Mouse (Mus musculus) gastrocnemius, postnatal 14 days (tissue): ENCODE measurements at regions not wholly inside any gene's neighbourhood (a gene's known extent, or its start where the extent isn't known, plus 50 kb on each side); places are given as distances from the start of the nearest gene placed in this dataset.

ENCODE experiments used
- DNase-seq: peaks from one replicate; pipeline ENCODE4 v3.0.0; 2021; ENCODE audit warnings: mixed read lengths
- intact Hi-C: fragments of 180-260 bp; cut with DNase I; formaldehyde crosslinking; loops from one replicate; pipeline ENCODE4 v1.15.1; 2025; ENCODE audit warnings: low total_unique reads

GRCm38 (mm10) chr15:51336441-51336840 lies 2548.3 kb upstream of the Gm7489 start:
- no peak for DNase-seq
- intact Hi-C loops: no loop called here

- intact Hi-C loops: no loop called here
- no peak for DNase-seq
Measured at GRCm38 (mm10) chr15:51346301-51346700, 2538.4 kb upstream of the Gm7489 start.

- DNase-seq: no peak
- intact Hi-C loops: no loop called here
Measured at GRCm38 (mm10) chr15:51363391-51363790, 2521.3 kb upstream of the Gm7489 start.

DNA sequence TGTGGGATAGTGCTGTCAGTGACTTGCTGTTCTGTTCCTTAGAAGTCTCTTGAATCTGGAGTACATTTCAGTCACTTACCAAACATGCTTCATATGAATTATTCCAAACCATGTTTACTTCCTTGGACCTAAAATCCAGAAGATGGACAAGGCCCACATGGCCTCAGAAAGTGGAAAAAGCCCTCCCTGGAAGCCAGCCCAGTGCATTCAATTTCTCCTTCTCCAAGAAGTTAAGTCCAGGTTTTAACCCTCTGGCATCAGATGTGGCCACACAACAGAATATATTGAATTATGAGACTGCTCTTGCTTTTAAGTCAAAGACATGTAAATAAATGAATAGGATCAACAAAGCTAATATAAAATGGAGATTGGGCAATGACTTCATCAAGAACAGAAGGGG lies 2513.5 kb upstream of the Gm7489 start:
- DNase-seq: no peak
- intact Hi-C loops: no loop called here

- intact Hi-C loops: no loop called here
- DNase-seq: no peak
Measured at GRCm38 (mm10) chr15:51390383-51390782, 2494.3 kb upstream of the Gm7489 start.

GRCm38 (mm10) chr15:51391352-51391751 lies 2493.4 kb upstream of the Gm7489 start:
- no peak for DNase-seq
- intact Hi-C loops: no loop called here

DNA sequence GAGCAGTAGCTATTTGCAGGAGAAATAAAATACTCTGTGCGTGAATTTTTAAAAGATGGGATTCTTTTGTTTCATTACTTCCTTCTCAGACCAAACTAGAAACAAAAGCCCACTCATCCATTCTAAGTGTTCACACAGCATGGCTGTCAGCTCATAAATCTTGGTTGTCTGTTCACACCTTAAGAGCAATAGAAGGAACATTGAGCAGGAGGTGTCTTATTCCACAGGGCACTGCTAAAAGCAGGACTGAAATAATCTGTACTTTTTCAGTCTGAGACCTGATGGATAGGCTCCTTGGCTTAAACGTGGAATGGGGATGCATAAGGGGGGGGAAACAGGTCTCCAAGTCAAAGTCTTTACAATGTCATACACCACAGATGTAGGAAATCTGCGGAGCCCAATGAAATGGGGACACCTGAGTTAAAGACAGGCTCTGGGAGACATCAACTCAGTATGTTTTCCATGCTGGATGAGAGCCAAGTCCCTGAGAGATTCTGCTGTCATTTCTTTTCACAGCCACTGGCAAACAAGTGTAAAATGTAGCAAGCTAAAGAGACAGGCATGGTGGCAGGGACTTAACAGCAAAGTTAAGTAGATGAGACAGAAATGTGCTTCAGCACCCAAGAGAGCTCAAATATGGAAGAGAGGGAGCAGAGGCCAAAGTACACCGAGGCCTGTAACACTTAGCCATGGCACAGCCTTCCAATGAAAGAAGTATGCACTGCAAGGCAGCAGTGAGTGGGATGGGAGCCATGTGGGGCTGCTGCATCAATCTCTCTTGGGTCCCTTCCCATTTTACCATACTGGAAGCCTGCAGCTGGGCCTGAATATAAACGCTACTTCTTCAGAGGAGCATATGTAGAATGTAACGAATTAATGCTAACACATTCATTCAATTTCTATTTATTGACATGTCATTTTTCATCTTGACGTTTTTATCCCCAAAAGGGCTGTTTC lies 2492.0 kb upstream of the Gm7489 start:
- intact Hi-C loops: no loop called here
- DNase-seq: no peak

- DNase-seq: no peak
- intact Hi-C loops: no loop called here
Measured at GRCm38 (mm10) chr15:51395961-51396360, 2488.7 kb upstream of the Gm7489 start.

- intact Hi-C loops: no loop called here
Measured at GRCm38 (mm10) chr15:51403581-51403980, 2481.1 kb upstream of the Gm7489 start.

GRCm38 (mm10) chr15:51409791-51410308 lies 2474.9 kb upstream of the Gm7489 start:
- intact Hi-C loops: no loop called here
- DNase-seq: no peak

More at GRCm38 (mm10) chr15:51403581-51403980, 2481.1 kb upstream of the Gm7489 start:
- no peak for DNase-seq

DNA sequence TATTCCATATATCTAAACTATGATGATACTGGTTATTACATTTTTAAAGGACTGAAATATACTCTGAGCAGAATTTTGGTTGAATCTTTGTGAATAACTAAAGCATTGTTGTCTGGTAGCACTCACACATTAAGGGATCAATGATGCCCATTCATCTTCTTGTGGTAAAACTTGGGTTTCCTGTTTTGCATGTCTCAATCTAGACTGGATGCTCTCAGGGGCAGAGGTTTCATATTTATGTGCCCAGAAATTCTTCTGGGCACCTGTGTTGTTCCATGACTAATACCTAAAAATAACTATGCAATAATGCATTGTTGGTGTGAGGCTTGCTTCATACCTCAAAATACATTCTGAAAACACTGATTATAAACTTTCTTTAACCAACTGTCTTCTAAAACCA lies 2472.7 kb upstream of the Gm7489 start:
- intact Hi-C loops: no loop called here
- DNase-seq: no peak

GRCm38 (mm10) chr15:51442606-51443005 lies 2442.1 kb upstream of the Gm7489 start:
- no peak for DNase-seq
- intact Hi-C loops: no loop called here

DNA sequence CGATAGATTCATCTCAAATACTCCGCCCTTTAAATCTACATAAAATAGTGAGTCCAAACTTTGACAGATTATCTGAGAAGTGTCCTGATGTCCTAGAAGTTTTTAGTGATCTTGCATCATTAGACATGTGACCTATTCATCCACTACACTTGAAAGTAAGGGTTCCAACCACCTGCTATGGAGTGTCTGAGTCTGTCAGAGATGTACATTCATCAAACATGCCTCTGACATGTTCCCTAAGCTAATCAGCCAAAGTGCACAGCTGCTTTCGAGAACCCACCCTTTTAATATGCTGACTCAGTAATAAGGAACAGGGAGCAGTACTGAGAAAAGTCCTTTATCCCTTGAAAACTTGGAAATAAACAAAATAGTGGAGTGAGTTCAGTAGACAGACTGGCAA lies 2414.8 kb upstream of the Gm7489 start:
- DNase-seq: no peak
- intact Hi-C loops: no loop called here

- no peak for DNase-seq
- intact Hi-C loops: no loop called here
Measured at GRCm38 (mm10) chr15:51471143-51471542, 2413.6 kb upstream of the Gm7489 start.

DNA sequence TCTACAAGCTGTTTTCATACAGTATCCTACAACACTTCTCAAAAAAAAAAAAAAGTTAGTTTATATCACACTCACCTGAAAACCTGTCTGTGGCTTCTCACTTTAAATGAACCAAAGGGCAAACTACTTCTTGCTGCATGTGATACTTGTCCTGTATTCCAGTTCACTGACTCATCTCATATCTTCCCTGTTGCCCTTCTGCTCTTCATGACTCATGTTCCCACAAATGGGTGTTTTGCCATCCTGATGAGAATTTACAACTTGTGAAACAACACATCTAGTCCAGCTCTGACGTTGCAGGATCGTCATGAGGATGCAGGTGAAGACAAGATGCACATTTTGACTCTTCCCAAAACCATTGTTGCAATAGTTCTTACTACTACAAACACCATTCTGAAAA lies 2412.7 kb upstream of the Gm7489 start:
- DNase-seq: no peak
- intact Hi-C loops: no loop called here

DNA sequence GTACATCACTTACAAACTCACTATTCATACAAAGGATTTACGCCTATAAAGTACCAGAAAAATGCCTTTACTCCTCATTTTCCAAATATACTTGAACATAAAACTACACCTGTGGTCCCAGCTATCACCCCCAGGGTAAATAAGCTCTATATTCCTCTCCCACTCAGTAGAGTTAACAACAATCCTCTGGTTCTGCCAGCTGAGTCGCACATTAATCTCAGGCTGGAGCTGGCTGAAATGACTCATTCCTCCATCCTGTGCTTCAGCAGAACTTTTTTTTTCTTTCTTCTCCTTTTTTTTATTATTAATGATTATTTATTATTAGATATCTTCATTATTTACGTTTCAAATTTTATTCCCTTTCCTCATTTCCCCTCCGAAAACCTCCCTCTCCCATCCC lies 2402.8 kb upstream of the Gm7489 start:
- intact Hi-C loops: no loop called here
- no peak for DNase-seq

GRCm38 (mm10) chr15:51484207-51484606 lies 2400.5 kb upstream of the Gm7489 start:
- intact Hi-C loops: no loop called here
- DNase-seq: no peak

- DNase-seq: no peak
- intact Hi-C loops: no loop called here
Measured at GRCm38 (mm10) chr15:51485554-51485953, 2399.2 kb upstream of the Gm7489 start.

GRCm38 (mm10) chr15:51502058-51502741 lies 2382.5 kb upstream of the Gm7489 start:
- intact Hi-C loops: no loop called here
- DNase-seq: no peak

GRCm38 (mm10) chr15:51502742-51503270 lies 2381.9 kb upstream of the Gm7489 start:
- DNase-seq: no peak
- intact Hi-C loops: no loop called here
